Mouse (Mus musculus): ENCODE results near the gene Trappc11. TPM values are rescaled to one million over a fixed set of nuclear protein-coding genes. Genes with fewer than 3 reads are reported as not detected.

Trappc11 gene
- polyA plus RNA-seq (2012; rRNA removed): 18.1 and 21.3 TPM in 2 replicates

DNA sequence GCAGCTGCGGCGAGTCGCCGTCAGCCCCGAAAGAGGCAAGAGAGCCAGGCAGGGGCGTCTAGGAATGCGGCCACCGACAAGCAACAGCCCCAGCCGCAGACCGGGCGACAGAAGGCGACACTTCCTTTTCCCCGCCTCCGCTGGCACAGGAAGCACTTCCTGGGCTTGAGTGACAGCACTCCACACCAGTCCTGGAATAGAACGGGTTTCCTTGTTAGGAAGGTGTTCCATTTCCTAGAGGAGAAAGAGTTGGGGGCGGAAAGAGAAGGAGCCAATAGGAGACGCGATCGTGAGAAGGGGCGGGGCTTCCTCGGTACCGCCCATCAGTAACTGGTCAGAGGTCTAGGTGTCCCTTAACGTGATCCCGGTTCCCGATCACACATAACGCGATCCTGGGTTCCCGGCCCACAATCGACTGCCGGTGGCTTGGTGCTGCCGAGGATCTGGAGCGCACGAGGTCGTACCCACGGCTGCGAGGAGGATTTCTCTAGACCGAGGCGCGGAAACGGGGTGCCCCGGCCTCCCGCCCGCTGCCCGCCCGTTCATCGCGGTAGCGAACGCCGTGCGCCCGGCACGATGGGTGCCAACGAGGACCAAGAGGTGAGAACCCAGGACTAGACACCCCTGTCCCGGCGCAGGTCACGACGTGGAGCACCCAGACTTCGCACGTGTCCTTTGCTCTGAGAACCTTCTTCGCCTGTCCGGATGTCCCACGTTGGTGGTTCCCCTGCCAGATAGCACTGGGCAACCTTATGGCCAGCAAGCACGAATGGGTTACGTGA, at the start of gene Trappc11, which contains the start of gene Rwdd4a:
Trappc11 (minus strand) TSS at position 127 of the 782 bp plus-strand sequence.
Rwdd4a (plus strand) TSS at position 321 of the 782 bp plus-strand sequence.

DNA sequence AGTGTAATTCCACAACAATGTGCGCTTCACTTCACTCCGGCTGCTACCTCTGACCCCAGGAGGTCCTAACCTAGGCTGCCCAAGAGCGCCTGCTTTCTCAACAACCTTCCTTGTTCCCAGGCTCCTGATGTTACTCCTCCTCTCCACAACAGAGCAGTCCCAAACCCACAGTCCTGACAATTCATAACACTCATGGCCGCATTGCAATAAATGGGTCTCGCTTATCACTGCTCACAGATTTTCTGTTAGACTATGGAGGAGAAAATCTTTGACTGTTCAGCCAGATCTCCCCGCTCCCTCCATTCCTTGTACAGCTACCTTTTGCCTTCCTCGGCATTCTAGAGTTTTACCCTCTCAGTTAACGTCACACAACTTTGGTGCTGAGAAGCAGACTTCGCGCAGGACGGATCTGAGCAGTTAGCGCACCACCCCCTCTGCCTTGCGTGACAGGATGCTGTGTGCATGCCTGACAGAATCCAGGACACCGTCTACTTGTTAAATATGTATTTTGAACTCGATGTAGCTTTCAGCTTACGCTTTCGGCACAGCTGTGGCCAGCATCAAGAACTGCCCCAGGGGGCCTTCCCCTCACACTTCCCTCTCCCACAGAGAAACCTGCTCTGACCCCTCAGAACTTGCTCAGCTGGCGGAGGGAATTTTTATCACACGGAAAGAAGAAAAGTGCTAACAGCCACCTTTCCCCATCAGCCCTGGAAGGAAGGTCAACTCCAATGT, 86.8 kb downstream of the Trappc11 start, which contains the start of gene Stox2:
Stox2 (minus strand) TSS at position 51 of the 735 bp plus-strand sequence.

Other genes starting within 250 kb of the Trappc11 start
- 3.7 and 4.2 TPM in 2 replicates for gene Stox2, start 87.1 kb downstream of the Trappc11 start, polyA plus RNA-seq (2012; rRNA removed)
- gene Rwdd4a, start 194 bp upstream of the Trappc11 start, polyA plus RNA-seq (2012; rRNA removed): 21.2 and 27.5 TPM in 2 replicates
- gene Ing2, start 142.1 kb upstream of the Trappc11 start, polyA plus RNA-seq (2012; rRNA removed): 2.2 and 2.4 TPM in 2 replicates
- 20.7 and 26.0 TPM in 2 replicates for gene Cdkn2aip, start 180.5 kb upstream of the Trappc11 start, polyA plus RNA-seq (2012; rRNA removed)

Measured in ovary, adult 2 months (tissue).